Mouse (Mus musculus): ENCODE data around the gene Inpp5a. TPM values are rescaled to one million over a fixed set of nuclear protein-coding genes. Genes with fewer than 3 reads are reported as not detected.

Gene Inpp5a
- total RNA-seq (2021): 10 to 100 TPM; 60.0 to 61.8 TPM
- long read RNA-seq, experiment 1, transcript Inpp5a-203 (16 exons, 2,826 nt): major isoform, 78 of 98 reads
- long read RNA-seq, experiment 1, transcript Inpp5a-201 (16 exons, 2,774 nt): minor isoform, 5 of 98 reads
- long read RNA-seq, experiment 1, partial matches to known transcripts: 5 of 98 reads
- long read RNA-seq, experiment 1, other reads (novel, unspliced or antisense): 10 of 98 reads
- long read RNA-seq, experiment 2, transcript Inpp5a-203 (16 exons, 2,826 nt): major isoform, 52 of 74 reads
- long read RNA-seq, experiment 2, partial matches to known transcripts: 9 of 74 reads
- long read RNA-seq, experiment 2, other reads (novel, unspliced or antisense): 9 of 74 reads

DNA sequence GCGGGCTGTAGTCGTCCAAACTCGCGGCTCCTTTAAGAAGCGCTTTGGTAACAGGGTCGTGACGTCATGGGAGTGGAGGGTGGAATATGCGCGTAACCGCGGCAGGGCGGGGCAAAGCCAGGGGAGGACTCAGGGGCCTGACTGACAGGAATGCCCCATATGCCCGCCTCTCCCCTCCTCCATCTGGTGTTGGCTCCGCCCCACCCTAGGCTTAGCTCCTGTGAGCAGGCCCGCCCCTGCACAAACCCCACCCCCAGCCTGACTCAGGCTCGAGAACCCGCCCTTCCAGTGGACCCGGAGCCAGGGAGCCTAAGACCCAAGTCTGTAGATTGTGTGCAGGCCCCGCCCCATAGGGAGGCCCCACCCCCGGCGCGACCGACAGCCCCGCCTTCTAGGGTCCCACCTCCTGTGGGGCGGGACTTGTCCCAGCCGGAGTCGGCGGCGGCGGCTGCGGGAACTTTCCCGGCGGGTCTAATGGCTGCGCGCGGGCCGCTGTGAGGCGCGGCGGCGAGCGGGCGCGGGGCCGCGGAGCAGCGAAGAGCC is at the start of gene Inpp5a:
Gene Inpp5a (plus strand): TSS at position 440 of the 543 bp plus-strand sequence.
- DNase-seq (ENCODE audit: low spot score in 2 of 2): peak; percentile 98 to 99

GRCm38 (mm10) chr7:139339184-139339583 is 49.7 kb upstream of the Inpp5a start:
- no peak for DNase-seq (ENCODE audit: low spot score in 2 of 2)

- no peak for DNase-seq (ENCODE audit: low spot score in 2 of 2)
Measured at GRCm38 (mm10) chr7:139341020-139341660, 47.8 kb upstream of the Inpp5a start.

DNA sequence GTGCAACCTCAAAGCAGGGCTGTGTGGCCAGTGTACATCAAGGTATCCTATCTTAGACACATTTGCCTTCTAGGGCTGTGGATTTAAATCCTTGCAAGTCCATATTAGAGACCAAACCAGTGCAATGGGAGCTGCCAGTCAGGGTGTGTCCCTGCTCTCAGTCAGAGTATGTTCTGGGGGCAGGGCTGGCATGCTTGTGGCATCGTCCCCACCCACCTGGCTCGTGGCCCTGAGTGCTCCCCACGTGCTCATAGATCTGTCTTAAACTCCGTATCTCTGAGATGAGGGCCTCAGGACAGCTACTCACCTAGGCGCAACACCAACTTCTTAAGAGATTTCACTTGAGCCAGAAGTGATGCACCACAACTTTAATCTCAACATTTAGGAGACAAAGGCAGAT is 46.1 kb upstream of the Inpp5a start:
- DNase-seq (ENCODE audit: low spot score in 2 of 2): no peak

DNA sequence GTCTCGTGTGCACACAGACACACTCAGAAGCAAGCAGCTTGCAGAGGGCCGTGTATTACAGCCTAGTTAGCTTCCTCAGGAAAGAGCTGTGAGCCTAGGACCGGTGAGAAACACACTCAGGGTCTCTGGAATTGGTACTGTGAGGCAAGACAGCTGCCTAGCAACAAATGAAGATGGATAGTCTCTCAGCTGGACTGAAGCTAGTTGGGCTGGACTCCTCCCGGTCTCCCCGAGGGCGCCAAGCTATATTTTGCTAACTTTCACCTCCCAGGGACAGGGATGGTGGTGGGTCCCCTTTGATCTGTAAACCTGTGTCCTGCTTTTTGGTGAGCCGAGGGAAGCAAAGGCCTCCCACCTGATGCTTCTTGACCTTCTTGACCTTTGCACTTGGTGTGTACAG is 41.9 kb upstream of the Inpp5a start:
- DNase-seq (ENCODE audit: low spot score in 2 of 2): no peak

DNA sequence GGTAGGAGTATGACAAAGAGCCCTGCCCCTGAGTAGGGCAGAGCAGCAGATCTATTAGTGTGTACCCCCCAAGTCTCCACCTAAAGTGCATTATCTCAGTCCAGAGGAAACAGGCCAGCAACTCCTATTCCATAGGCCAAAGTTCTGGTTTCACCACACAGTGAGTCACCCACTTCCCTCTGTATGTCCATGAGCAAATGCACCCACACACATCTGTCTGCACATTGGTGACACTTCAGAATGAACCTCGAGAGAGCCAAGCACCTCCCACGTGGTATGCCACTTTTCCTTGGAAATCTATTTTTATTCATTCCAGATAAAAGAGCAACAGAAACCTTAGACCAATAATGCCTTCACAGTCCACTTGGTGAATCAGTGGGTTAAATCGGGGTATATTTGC is 38.3 kb upstream of the Inpp5a start:
- peak; percentile 66 to 68 for DNase-seq (ENCODE audit: low spot score in 2 of 2)

GRCm38 (mm10) chr7:139354370-139355139 is 34.4 kb upstream of the Inpp5a start:
- no peak for DNase-seq (ENCODE audit: low spot score in 2 of 2)

DNA sequence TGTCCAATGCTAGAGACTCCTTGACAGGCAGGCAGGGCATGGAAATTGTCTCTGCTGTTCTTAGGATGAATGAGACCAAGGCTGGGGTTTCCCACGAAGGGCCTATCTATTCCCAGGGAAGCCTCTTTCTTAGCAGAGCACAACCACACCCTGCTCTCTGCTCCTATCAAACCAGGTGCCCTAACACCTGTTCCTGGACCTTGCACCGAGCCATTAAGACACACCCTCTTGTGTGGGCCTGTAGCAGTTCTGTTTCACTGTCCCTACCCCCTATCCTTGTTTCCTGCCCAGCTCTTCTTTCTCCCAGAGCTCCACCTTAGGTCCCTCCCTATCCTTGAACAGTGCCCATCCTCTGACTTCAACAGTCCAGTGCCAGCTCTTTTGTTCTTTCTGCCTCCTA is 31.9 kb upstream of the Inpp5a start:
- no peak for DNase-seq (ENCODE audit: low spot score in 2 of 2)

- no peak for DNase-seq (ENCODE audit: low spot score in 2 of 2)
Measured at GRCm38 (mm10) chr7:139359906-139360305, 29.0 kb upstream of the Inpp5a start.

DNA sequence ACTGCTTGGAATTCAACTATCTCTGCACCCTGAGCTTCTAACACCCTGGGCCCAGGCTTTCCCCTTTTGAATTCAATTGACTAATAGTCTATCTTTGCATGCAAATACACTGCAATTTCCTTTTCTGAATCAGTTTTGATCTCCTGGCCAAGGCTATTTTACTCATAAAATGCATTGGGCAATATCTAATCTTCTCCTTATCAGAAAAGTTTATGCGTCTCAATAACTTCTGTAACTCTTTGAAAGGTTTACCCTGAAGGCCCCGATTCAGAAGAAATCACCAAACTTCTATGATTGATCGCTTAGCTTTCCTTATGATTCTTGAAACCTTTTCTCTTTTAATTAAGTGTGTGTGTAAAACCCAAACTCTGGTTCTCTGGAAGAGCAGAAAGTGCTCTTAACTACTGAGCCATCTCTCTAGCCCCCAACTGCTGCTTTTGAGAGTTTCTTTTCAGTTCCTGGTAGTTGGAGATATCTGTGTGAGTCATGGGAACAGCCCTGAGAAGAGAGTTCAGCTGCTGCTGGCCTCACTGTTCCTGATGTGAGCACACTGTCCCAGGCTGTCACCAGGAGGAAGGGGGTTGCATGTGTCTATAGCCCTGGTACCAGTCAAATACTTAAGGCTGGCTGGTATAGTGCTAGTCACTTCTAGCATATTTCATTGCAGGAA is 27.9 kb upstream of the Inpp5a start:
- no peak for DNase-seq (ENCODE audit: low spot score in 2 of 2)

DNA sequence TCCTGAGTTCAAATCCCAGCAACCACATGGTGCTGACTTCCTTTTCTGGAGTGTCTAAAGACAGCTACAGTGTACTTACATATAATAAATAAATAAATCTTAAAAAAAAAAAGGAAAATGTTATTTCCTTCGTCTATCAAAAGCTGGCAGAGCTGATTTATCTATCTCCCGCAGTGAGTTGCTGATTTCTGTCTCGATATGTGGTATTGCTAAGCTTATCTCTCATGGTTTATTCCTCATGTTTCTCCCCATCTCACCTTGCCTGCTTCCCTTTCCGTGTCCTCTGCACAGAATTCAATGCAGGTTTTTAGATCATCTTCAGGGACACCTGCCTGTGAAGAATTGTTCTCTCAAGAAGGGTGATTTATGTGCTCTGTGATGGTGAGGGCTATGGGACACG is 27.1 kb upstream of the Inpp5a start:
- DNase-seq (ENCODE audit: low spot score in 2 of 2): no peak

- no peak for DNase-seq (ENCODE audit: low spot score in 2 of 2)
Measured at GRCm38 (mm10) chr7:139362514-139362913, 26.4 kb upstream of the Inpp5a start.

GRCm38 (mm10) chr7:139363281-139364004 is 25.5 kb upstream of the Inpp5a start:
- DNase-seq (ENCODE audit: low spot score in 2 of 2): no peak

DNA sequence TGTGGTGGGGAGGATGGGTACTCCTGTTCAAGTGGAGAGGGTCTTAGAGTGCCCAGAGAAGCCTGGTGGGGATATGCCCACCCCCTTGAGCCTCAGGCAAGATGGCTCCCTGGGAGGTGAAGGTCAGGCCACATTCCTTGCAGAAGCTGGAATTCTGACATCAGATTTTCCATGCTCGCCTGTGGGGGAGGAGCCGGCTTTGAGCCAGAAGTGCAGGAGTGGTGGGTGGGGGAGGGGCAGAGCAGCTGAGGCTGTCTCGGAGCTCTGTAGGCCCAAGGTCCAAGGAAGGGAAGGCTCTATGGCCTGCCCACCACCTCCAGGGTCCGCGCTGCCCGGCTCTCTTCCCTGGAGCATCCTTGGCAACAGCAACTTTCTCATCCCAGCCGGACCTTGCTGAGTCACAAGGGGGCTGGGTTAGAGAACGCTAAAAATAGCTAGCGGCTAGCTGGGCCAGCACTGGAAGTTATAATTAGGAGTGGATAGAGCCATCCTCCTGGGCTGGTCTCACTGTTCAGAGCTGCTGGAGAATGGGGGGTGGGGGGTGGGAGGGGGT is 24.8 kb upstream of the Inpp5a start:
- DNase-seq (ENCODE audit: low spot score in 2 of 2): peak; percentile 59 to 72

DNA sequence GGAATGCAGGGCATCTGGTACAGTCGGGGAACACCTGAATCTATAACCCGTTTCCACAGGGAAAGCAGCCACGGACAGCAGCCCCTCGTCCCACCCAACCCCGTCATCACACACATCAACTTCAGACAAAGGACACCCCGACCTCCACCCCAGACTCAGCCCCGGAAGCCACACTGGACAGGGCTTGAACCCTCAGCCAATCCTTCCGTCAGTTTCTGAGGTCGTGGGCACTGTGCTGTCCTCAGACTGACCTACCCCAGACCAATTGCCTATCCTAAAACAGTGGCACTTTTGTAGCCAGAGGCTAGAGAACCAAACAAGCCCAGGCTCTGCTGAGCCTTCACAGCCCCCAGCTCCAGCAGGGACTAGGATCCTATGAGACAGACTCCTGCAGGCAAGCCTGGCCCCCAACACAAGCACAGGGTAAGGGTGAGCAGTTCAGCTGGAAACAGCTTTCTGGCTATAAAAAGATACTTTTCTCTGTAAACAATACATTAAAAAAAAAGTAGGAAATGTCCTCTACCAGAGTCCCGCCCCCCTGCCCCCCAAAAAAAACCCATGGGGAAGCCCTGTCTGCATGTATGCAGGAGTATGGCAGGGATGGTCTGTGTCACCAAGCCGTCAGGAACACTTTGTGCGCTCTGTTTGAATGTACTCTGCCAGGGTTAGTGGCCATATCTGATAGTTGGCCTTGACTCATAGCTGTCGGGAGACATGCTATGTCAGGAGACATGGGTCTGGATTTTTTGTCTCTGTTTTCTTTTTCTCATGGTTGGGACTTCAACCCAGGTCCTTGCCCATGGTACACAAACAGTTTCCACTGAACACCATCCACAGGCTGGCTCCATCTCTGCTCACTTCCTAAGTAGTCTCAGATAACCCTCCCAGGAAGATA is 23.7 kb upstream of the Inpp5a start:
- no peak for DNase-seq (ENCODE audit: low spot score in 2 of 2)

GRCm38 (mm10) chr7:139366131-139366530 is 22.8 kb upstream of the Inpp5a start:
- no peak for DNase-seq (ENCODE audit: low spot score in 2 of 2)

DNA sequence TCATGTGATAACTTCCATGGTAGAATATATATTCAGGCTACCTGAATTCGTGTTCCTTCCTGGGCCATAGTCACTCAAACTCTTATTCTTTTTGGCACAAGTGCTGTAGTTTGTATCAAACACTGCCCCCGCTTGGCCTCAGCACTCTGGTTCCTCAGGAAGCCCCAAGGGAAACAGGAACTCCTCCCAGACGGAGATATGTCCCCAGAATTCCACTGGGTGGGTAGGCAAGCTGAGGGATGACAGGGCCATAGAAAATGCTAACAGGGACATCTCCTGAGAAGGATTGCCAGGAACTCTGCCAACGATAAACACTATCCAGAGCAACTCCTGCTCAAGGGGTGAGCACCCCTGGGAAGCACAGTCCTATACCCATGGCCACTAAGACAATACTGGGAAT is 22.4 kb upstream of the Inpp5a start:
- DNase-seq (ENCODE audit: low spot score in 2 of 2): no peak

DNA sequence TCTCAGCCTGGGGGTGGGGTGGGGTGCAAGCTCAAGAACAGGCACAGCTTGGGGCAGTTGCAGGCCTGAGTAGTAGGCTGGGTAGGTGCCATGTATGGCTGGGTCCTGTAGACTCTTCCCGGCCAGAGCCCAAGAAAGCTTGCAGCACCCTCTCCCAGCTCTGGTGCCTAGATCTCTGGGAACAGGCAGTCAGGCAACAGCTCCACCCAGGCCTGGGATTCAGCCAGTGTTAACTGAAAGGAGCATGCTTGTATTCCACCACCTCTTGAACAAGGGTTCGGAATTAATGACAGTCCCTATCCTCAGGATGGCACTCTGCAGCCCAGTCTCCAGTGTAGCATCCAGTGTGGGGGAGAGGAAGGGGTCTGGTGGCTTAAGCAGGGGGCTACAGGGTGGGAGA is 20.7 kb upstream of the Inpp5a start:
- no peak for DNase-seq (ENCODE audit: low spot score in 2 of 2)

- peak in 1 of 2 experiments; percentile 17 for DNase-seq (ENCODE audit: low spot score in 2 of 2)
Measured at GRCm38 (mm10) chr7:139368722-139369380, 20.1 kb upstream of the Inpp5a start.

Measured in left cerebral cortex, adult 18-20 months (tissue).